Mouse (Mus musculus): ENCODE data around the gene Mcm9.
"Not testable (repeated sequence)": the region's sequence is repeated elsewhere in the genome, so short reads cannot be mapped to it uniquely, and the experiment has no call there.

Mcm9 gene

DNA sequence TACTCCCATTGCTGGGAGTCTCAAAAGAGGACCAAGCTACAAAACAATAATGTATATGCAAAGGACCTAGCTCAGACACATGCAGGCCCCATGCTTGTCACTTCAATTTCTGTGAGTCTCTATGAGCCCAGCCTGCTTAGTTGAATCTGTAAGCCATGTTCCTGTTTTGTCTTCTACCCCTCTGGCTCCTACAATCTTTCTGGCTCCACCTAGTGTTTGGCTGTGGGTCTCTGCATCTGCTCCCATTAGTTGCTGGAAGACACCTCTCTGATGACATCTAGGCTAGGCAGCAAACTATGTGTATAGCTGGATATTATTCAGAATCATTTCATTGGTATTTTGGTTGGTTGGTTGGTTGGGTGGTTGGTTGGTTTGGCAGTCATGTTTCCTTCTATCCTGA lies 130.7 kb downstream of the Mcm9 start:
- no peak for DNase-seq (ENCODE audit: low read depth, low spot score)

GRCm38 (mm10) chr10:53495349-53495748 lies 134.9 kb downstream of the Mcm9 start:
- DNase-seq (ENCODE audit: low read depth, low spot score) = not testable (repeated sequence)

- no peak for DNase-seq (ENCODE audit: low read depth, low spot score)
Observed at GRCm38 (mm10) chr10:53493954-53494353, 136.3 kb downstream of the Mcm9 start.

All from ES-CJ7 (cell line).